Mouse (Mus musculus): ENCODE measurements around the gene Asic5. TPM values are rescaled to one million over a fixed set of nuclear protein-coding genes. Genes with fewer than 3 reads are reported as not detected.

The Asic5 gene
- polyA plus RNA-seq, 1 experiment from 2014 or later: not detected

DNA sequence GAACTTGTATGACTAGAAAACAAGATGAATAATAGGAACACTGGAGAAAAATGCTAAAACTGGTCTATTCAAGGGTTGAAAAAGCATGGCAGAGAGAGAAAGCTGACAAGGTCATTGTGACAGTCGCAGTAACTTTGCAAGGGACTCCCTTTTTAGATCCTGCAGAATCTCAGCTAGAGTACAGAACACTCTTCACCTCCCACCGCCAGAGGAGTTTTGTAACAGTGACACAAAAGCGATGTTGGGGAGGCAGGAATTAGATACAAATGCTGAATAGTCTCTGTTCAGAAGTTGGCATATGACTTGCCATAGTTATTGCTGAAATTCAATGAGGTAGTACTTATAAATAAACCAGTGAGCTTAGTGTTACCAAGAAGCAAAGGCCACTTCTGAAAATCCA, 41.0 kb downstream of the Asic5 start:
- Histone ChIP-seq H3K36me3 (no peaks in the 10 kb centered on the region), H3K9me3 (replicated peaks) (no peaks in the 10 kb centered on the region), H3K4me2 (replicated peaks) (no peak overlapping the region), H3K9ac (no peak overlapping the region), H3K27ac (no peak overlapping the region), H3K27me3 (no peaks in the 10 kb centered on the region), H3K4me3 (no peak overlapping the region), H3K4me1 (no peaks in the 10 kb centered on the region)
- 82% methylated on average over 3 of the region's 3 CpGs for WGBS
- ATAC-seq (ENCODE audit: low FRiP score): no peak

DNA sequence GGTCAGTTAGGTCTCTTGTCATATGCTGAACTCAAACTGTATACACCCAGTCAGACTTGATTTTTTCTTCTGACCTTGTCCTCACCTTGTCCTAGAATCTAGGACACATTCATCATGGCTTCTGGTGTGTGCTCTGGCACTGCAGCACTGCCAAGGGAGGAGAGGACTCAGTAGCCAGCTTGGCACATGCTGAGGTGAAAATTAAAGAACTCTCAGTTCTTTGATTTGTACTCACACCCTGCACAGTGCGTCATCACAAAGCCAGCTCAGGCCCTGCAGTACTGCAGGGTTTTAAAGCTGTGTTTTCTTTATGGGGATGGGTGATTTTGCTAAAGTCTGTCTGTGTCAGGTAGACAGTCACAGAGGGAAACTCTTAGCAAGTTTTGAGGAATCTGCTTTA, 45.2 kb downstream of the Asic5 start:
- H3K27ac ChIP-seq: no peak overlapping the region
- no peaks in the 10 kb centered on the region for H3K4me1 ChIP-seq
- ATAC-seq (ENCODE audit: low FRiP score): no peak
- no peaks in the 10 kb centered on the region for H3K36me3 ChIP-seq
- H3K4me3 ChIP-seq: no peak overlapping the region
- 74% methylated on average over 1 of the region's 1 CpGs for WGBS
- H3K9me3 ChIP-seq (replicated peaks): no peaks in the 10 kb centered on the region
- H3K27me3 ChIP-seq: no peaks in the 10 kb centered on the region
- H3K9ac ChIP-seq: no peak overlapping the region
- no peak overlapping the region for H3K4me2 ChIP-seq (replicated peaks)

DNA sequence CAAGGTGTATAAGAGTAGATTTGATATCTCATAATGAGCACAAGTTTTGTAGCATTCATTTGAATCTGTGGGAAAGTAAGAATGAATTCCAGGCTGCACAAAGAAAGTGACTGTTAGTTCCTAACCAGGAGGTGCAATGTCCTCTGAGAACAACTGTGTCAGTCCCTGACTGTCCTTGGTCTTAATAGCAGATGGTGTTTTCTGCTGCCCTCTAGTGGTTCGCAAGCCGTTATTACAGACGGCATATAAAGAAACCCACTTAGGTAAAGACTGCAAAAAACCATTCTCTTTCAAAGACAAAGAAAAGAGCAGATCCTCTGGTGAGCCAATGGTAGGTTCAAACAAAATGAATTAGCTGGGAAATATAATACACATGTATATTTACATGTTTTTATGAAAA, 47.1 kb downstream of the Asic5 start:
- Histone ChIP-seq H3K27me3 (no peaks in the 10 kb centered on the region), H3K9me3 (replicated peaks) (no peaks in the 10 kb centered on the region), H3K36me3 (no peaks in the 10 kb centered on the region), H3K4me3 (no peak overlapping the region), H3K9ac (no peak overlapping the region), H3K4me2 (replicated peaks) (no peak overlapping the region), H3K4me1 (no peaks in the 10 kb centered on the region), H3K27ac (no peak overlapping the region)
- 2% methylated on average over 3 of the region's 3 CpGs for WGBS
- ATAC-seq (ENCODE audit: low FRiP score): peak; percentile 38; the same call in 1 of the 2 replicates

DNA sequence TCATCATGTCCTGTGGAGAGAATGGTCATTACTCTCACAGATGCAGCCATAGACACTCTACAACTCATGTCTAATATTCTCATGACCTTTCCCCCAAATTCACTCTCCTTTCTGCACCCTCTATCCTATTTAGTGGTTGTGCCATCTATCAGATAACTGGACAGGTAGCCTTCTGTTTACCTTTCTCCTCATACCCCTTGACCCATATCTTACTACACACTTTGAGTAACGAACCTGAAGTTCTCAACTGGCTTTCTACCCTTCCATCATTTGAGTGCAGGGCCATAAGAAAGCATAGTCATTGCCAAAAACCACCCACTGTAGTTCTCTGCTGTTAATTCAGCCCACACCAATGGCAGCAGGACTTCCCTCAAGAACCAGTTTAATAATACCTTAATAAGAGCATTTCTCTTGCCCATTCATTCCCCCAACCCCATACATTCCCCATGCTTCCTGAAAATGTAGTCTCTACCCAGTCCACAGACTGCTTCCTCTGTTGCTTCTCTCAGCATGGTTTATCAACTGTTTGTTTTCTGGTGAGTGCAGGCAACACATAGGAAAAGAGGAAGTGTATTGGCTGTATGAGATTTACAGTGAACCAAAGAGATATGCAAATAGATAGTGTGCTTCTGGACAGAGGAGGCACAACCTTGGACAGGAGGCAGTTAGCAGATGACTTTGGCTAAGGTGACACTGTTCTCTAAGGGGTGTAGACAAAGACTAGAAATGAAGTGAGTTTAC, 48.1 kb downstream of the Asic5 start:
- no peaks in the 10 kb centered on the region for H3K4me1 ChIP-seq
- H3K27me3 ChIP-seq: no peaks in the 10 kb centered on the region
- no peaks in the 10 kb centered on the region for H3K9me3 ChIP-seq (replicated peaks)
- no peak overlapping the region for H3K27ac ChIP-seq
- 83% methylated on average over 1 of the region's 1 CpGs for WGBS
- ATAC-seq (ENCODE audit: low FRiP score): no peak
- no peak overlapping the region for H3K9ac ChIP-seq
- H3K4me2 ChIP-seq (replicated peaks): no peak overlapping the region
- H3K36me3 ChIP-seq: no peaks in the 10 kb centered on the region
- H3K4me3 ChIP-seq: no peak overlapping the region

DNA sequence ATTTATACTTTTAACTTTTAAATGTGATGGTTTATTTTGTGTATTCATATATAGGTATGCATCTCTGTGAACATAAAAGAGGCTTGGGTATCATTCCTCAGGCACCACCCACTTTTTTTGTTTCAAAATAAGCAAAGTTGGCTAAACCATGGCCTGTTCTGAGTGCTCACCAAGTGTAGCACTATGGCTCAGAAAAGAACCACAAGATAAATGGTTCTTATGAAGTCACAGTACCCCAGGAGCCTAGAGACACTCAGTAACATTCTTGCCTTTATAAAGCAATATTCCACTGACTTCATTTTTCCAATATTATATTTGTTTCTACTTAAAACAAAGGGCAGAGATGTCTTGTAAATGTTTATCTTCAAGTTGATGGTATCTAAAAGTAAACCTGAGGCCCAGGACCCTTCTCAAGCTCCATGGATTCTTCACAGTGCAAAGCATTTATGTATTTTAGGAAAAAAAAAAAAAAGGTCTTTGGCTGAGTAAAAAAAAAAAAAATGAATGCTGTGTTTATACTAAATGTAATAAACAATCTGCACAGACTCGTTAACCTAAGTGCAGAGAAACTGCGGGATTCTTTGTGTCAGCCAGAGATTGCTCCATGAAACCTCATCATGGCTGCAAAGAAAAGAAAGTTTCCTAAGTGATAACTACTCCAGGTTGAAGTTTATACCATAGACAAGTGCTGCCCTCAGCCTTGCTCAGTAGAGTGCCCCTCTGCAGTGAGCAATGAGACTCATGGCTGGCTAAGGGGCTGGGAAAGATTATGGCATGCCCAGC, 54.4 kb downstream of the Asic5 start:
- no peak for ATAC-seq (ENCODE audit: low FRiP score)
- Histone ChIP-seq H3K27ac (no peak overlapping the region), H3K4me2 (replicated peaks) (no peak overlapping the region), H3K4me1 (no peaks in the 10 kb centered on the region), H3K36me3 (no peaks in the 10 kb centered on the region), H3K9me3 (replicated peaks) (no peaks in the 10 kb centered on the region), H3K9ac (no peak overlapping the region), H3K4me3 (no peak overlapping the region), H3K27me3 (no peaks in the 10 kb centered on the region)
- 84% methylated on average over 2 of the region's 2 CpGs for WGBS

DNA sequence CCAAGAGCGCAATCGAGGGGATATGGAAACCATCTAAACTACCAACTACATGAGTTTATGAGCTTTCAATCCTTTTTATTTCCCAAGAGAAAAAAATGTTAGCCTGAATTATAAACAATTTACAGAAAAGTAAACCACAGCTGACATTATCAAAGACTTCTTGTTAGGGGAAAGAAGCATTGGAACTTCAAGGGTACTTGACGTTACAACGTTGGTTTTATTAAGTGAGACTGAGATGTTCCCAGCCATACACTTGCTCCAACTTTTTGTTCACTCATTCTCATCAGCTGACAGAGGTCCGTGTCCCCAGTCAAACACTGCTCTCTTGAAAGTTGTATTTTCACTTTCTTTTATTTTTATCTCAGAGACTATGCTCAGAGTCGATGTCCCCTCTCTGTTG, 61.6 kb downstream of the Asic5 start:
- no peak for ATAC-seq (ENCODE audit: low FRiP score)

DNA sequence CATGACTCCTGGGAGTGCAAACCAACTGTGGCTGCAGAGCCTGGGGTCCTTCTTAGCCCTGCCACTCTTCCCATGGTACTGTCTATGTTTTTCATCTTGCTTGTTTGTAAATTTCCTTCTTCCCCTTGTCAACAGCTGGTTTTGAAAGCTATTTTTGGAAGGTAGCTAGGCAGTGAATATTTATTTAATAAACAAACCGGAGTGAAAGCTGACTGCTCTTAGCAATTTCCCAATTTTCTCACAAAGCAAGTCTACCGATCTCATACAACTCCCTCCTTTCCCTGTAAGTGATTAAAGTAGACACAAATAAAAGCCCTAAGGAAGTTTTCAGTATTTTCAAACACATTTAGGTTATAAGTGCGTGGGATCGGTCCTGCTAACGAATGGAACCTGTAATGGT, 62.8 kb downstream of the Asic5 start:
- Histone ChIP-seq H3K9ac (no peak overlapping the region), H3K27ac (no peak overlapping the region), H3K36me3 (no peaks in the 10 kb centered on the region), H3K27me3 (no peaks in the 10 kb centered on the region), H3K4me3 (no peak overlapping the region), H3K4me1 (peaks cover 9% of the 10 kb centered on the region; the same call in 1 of the 2 replicates), H3K9me3 (replicated peaks) (no peaks in the 10 kb centered on the region), H3K4me2 (replicated peaks) (no peak overlapping the region)
- ATAC-seq (ENCODE audit: low FRiP score): no peak
- WGBS: 90% methylated on average over 5 of the region's 5 CpGs

More for the DNA sequence above, 61.6 kb downstream of the Asic5 start:
- WGBS: 88% methylated on average over 6 of the region's 6 CpGs
- no peaks in the 10 kb centered on the region for H3K27me3 ChIP-seq
- no peaks in the 10 kb centered on the region for H3K9me3 ChIP-seq (replicated peaks)
- no peaks in the 10 kb centered on the region for H3K36me3 ChIP-seq
- peaks cover 5% of the 10 kb centered on the region; the same call in 1 of the 2 replicates for H3K4me1 ChIP-seq
- H3K4me2 ChIP-seq (replicated peaks): no peak overlapping the region
- H3K4me3 ChIP-seq: no peak overlapping the region
- no peak overlapping the region for H3K27ac ChIP-seq
- H3K9ac ChIP-seq: no peak overlapping the region

DNA sequence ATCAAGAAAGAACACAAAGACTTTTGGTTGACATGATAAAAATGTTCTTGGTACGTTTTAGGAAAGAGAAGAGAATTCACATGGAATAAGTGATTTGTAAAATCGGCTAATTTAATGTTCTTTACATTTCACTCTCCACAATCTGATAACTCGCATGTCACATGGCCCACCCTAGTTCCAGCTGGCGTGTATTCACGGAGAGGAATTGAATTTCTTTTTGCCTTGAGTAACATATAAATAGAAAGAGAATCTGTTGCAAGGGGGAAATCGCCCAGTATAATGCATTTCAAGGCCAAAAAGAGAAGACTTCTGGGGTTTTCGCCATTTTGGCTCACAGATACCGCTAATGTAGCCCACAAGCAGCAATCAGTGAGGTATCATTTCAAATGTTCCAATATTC, 64.0 kb downstream of the Asic5 start:
- no peak overlapping the region for H3K9ac ChIP-seq
- H3K27ac ChIP-seq: no peak overlapping the region
- H3K36me3 ChIP-seq: no peaks in the 10 kb centered on the region
- 88% methylated on average over 8 of the region's 8 CpGs for WGBS
- H3K27me3 ChIP-seq: no peaks in the 10 kb centered on the region
- no peaks in the 10 kb centered on the region for H3K9me3 ChIP-seq (replicated peaks)
- H3K4me3 ChIP-seq: no peak overlapping the region
- peaks cover 9% of the 10 kb centered on the region; the same call in 1 of the 2 replicates for H3K4me1 ChIP-seq
- no peak for ATAC-seq (ENCODE audit: low FRiP score)
- H3K4me2 ChIP-seq (replicated peaks): no peak overlapping the region

DNA sequence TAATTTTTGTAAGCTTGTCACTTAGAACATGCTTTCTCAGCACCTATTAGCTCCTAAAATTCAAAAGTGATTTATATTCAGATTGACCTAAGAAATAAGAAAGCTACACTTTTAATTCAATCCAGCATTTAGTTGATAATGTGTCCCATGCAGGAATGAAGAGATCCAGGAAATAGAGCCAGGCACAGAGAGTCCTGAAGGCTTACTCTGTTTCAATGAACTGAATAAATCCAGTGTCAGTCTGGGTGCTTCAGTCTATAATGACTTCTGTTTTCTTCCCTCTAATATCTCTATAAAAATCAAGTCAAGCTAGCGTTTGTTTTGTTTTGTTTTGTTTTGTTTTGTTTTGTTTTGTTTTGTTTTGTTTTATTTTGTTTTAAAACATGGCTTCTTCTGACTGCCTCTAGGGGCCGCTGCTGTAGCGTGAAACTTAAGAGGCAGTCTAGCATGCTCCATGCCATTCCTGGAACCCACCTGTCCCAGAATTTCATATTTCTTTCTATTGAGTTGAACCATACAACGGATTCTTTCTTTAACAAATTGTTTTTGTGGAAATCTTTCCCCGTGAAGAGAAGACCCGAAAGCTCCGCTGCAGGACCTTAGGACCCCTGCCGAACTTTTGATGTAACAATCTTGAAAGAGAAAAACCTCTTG, 65.1 kb downstream of the Asic5 start:
- H3K27me3 ChIP-seq: no peaks in the 10 kb centered on the region
- H3K27ac ChIP-seq: no peak overlapping the region
- no peaks in the 10 kb centered on the region for H3K9me3 ChIP-seq (replicated peaks)
- peak; percentile 73 for ATAC-seq (ENCODE audit: low FRiP score)
- no peak overlapping the region for H3K4me2 ChIP-seq (replicated peaks)
- peaks cover 9% of the 10 kb centered on the region; the same call in 1 of the 2 replicates for H3K4me1 ChIP-seq
- 31% methylated on average over 8 of the region's 8 CpGs for WGBS
- no peak overlapping the region for H3K4me3 ChIP-seq
- no peak overlapping the region for H3K9ac ChIP-seq
- H3K36me3 ChIP-seq: no peaks in the 10 kb centered on the region

DNA sequence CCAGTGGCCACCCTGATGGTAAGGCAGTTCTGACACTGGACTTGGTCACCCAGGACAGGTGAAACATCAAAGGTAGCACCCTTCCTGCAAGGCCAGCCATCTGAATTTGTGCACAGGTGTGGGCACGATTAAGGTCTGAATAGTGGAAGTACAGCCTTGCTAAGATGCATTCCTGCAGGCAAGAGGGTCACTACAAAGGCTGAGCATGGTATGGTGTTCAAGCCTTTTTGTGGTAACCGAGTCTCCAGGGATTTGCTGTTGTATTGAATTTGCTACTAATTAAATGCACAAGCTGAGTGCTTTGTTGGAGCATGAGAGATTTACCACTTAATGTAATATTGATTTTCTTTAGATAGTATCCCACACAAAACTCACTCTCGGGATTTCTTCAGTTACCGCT, 66.0 kb downstream of the Asic5 start:
- 0 out of 2 replicates have a peak, but pooled peaks have one; percentile 43 for ATAC-seq (ENCODE audit: low FRiP score)
- Histone ChIP-seq H3K27ac (no peak overlapping the region), H3K9ac (no peak overlapping the region), H3K4me3 (no peak overlapping the region), H3K27me3 (no peaks in the 10 kb centered on the region), H3K9me3 (replicated peaks) (no peaks in the 10 kb centered on the region), H3K4me1 (peaks cover 9% of the 10 kb centered on the region; the same call in 1 of the 2 replicates), H3K4me2 (replicated peaks) (no peak overlapping the region), H3K36me3 (no peaks in the 10 kb centered on the region)
- WGBS: 65% methylated on average over 4 of the region's 4 CpGs

DNA sequence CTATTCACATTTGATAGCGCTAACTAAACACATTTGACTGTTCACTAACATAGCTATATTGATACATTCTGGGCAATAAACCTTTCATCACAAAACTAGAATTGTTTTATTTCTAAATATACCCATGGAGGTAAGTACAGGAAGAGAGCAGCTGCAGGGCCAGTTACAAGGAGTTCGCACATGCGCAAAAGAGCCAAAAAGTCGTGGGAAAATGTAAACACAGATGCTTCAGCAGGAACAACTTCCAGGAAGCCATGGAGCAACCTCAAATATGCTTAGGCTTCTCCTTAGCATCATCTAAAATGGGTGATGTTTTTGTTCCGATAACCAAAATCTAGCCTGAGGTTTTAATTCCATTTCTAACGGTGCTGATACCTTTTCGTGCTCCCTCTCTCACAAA, 66.6 kb downstream of the Asic5 start:
- H3K4me1 ChIP-seq: peaks cover 9% of the 10 kb centered on the region; the same call in 1 of the 2 replicates
- H3K4me3 ChIP-seq: no peak overlapping the region
- no peak overlapping the region for H3K9ac ChIP-seq
- 0 out of 2 replicates have a peak overlapping the region, but pooled peaks have one; percentile 1 for H3K27ac ChIP-seq
- no peaks in the 10 kb centered on the region for H3K9me3 ChIP-seq (replicated peaks)
- no peaks in the 10 kb centered on the region for H3K36me3 ChIP-seq
- no peak overlapping the region for H3K4me2 ChIP-seq (replicated peaks)
- no peak for ATAC-seq (ENCODE audit: low FRiP score)
- H3K27me3 ChIP-seq: no peaks in the 10 kb centered on the region
- WGBS: 55% methylated on average over 7 of the region's 7 CpGs

DNA sequence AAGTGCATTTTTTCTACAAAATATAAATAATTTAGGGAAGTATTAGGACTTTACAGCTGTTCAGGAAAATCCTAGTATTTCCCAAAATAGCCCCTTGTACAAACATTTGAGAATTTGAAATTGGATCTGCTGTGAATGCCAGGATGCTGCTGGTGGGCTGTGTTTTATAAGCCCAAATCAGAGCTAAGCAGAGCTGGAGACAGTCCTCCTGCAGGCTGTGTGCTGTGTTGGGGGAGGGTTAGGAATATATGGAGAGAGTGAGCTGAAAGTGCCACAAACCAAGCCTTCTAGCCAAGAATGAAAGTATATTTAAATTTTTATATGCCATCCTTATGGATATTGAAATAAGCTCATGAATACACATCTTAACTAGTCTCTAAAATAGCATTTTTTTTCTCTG, 69.4 kb downstream of the Asic5 start:
- no peaks in the 10 kb centered on the region for H3K27me3 ChIP-seq
- H3K36me3 ChIP-seq: no peaks in the 10 kb centered on the region
- H3K9ac ChIP-seq: no peak overlapping the region
- no peak overlapping the region for H3K4me3 ChIP-seq
- H3K4me1 ChIP-seq: peaks cover 9% of the 10 kb centered on the region; the same call in 1 of the 2 replicates
- no peaks in the 10 kb centered on the region for H3K9me3 ChIP-seq (replicated peaks)
- ATAC-seq (ENCODE audit: low FRiP score): no peak
- no peak overlapping the region for H3K4me2 ChIP-seq (replicated peaks)
- no peak overlapping the region for H3K27ac ChIP-seq
